Mouse (Mus musculus) MEL (cell line): ENCODE measurements around the gene Cnot3. TPM values are rescaled to one million over a fixed set of nuclear protein-coding genes. Genes with fewer than 3 reads are reported as not detected.

ENCODE experiments used
- DNase-seq: peaks from one replicate; pipeline ENCODE4 v3.0.0; 2011; ENCODE audit warnings: low read depth, low spot score
- H3K27ac ChIP-seq: 2 replicates; pipeline ENCODE4 v1.5.1; 2012; ENCODE audit warnings: low read depth, mild to moderate bottlenecking, control low read depth, low read length, moderate library complexity; ENCODE audit not compliant: control insufficient read depth
- H3K27me3 ChIP-seq, 2 experiments: fragments of 150-350 bp in 1 of 2; sonication (generic) in 1 of 2; 2 replicates each; pipeline ENCODE4 v1.6.1; 2012; ENCODE audit warnings: low read length in 2 of 2, mild to moderate bottlenecking in 2 of 2, improper control_type of control experiment in 1 of 2, moderate library complexity in 1 of 2; ENCODE audit not compliant: insufficient read depth in 2 of 2, control insufficient read depth in 1 of 2
- H3K36me3 ChIP-seq, 2 experiments: 2 replicates each; pipeline ENCODE4 v1.6.1; 2012 to 2014; ENCODE audit warnings: low read length in 2 of 2, improper control_type of control experiment in 1 of 2, inconsistent platforms in 1 of 2, mild to moderate bottlenecking in 1 of 2; ENCODE audit not compliant: insufficient read depth in 2 of 2, control insufficient read depth in 1 of 2
- H3K4me1 ChIP-seq, 2 experiments: fragments of 150-350 bp in 1 of 2; sonication (generic) in 1 of 2; 2 replicates each; pipeline ENCODE4 v1.6.1; 2012; ENCODE audit warnings: low read length in 2 of 2, improper control_type of control experiment in 1 of 2, mild to moderate bottlenecking in 1 of 2; ENCODE audit not compliant: insufficient read depth in 2 of 2, control insufficient read depth in 1 of 2
- H3K4me3 ChIP-seq, 2 experiments: fragments of 150-350 bp in 1 of 2; sonication (generic) in 1 of 2; 2 replicates each; pipeline ENCODE4 v1.5.1; 2012; ENCODE audit warnings: low read depth in 2 of 2, low read length in 2 of 2, mild to moderate bottlenecking in 2 of 2, moderate library complexity in 2 of 2, control low read depth in 1 of 2, improper control_type of control experiment in 1 of 2; ENCODE audit not compliant: control insufficient read depth in 1 of 2, insufficient read depth in 1 of 2
- H3K79me2 ChIP-seq: 2 replicates; pipeline ENCODE4 v1.6.1; 2012; ENCODE audit warnings: mild to moderate bottlenecking, low read length, moderate library complexity; ENCODE audit not compliant: control insufficient read depth, poor library complexity, insufficient read depth
- H3K9ac ChIP-seq: 2 replicates; pipeline ENCODE4 v1.6.1; 2012; ENCODE audit warnings: low read depth, mild to moderate bottlenecking, control low read depth, low read length, moderate library complexity; ENCODE audit not compliant: control insufficient read depth, poor library complexity, severe bottlenecking
- H3K9me3 ChIP-seq: fragments of 150-350 bp; sonication (generic); replicated peaks from 2 replicates; pipeline ENCODE4 v1.6.1; 2012; ENCODE audit warnings: mild to moderate bottlenecking, low read length, improper control_type of control experiment, moderate library complexity; ENCODE audit not compliant: insufficient read depth
- BHLHE40 ChIP-seq: IDR thresholded peaks from 2 replicates; pipeline ENCODE4 v1.6.1; 2012; ENCODE audit warnings: low read depth, mild to moderate bottlenecking, inconsistent platforms, low read length, improper control_type of control experiment, borderline replicate concordance
- CHD2 ChIP-seq: IDR thresholded peaks from 2 replicates; pipeline ENCODE4 v1.6.1; 2011; ENCODE audit warnings: low read length, improper control_type of control experiment
- ELF1 ChIP-seq: IDR thresholded peaks from 2 replicates; pipeline ENCODE4 v1.6.1; 2014; ENCODE audit warnings: low read depth, mild to moderate bottlenecking, inconsistent platforms, low read length, improper control_type of control experiment, moderate library complexity
- EP300 ChIP-seq, 2 experiments: IDR thresholded peaks; 2 replicates each; pipeline ENCODE4 v1.6.1; 2011; ENCODE audit warnings: improper control_type of control experiment in 2 of 2, low read length in 2 of 2, low read depth in 1 of 2, mild to moderate bottlenecking in 1 of 2
- ETS1 ChIP-seq: IDR thresholded peaks from 2 replicates; pipeline ENCODE4 v1.6.1; 2012; ENCODE audit warnings: low read depth, mild to moderate bottlenecking, inconsistent platforms, low read length, improper control_type of control experiment, moderate library complexity
- GABPA ChIP-seq: IDR thresholded peaks from 2 replicates; pipeline ENCODE4 v1.6.1; 2012; ENCODE audit warnings: low read depth, mild to moderate bottlenecking, inconsistent platforms, low read length, improper control_type of control experiment, moderate library complexity
- GATA1 ChIP-seq: IDR thresholded peaks from 2 replicates; pipeline ENCODE4 v1.6.1; 2011; ENCODE audit warnings: low read depth, low read length, improper control_type of control experiment
- HCFC1 ChIP-seq: IDR thresholded peaks from 2 replicates; pipeline ENCODE4 v1.6.1; 2012; ENCODE audit warnings: low read depth, mild to moderate bottlenecking, inconsistent platforms, low read length, improper control_type of control experiment, moderate library complexity
- JUND ChIP-seq: IDR thresholded peaks from 2 replicates; pipeline ENCODE4 v1.6.1; 2011; ENCODE audit warnings: low read depth, mild to moderate bottlenecking, improper control_type of control experiment, low read length
- KAT2A ChIP-seq: conservative IDR thresholded peaks from 2 replicates; pipeline ENCODE4 v1.6.1; 2012; ENCODE audit warnings: low read depth, low read length, improper control_type of control experiment, inconsistent platforms
- MAFK ChIP-seq: IDR thresholded peaks from 2 replicates; pipeline ENCODE4 v1.6.1; 2011; ENCODE audit warnings: low read depth, mild to moderate bottlenecking, low read length, improper control_type of control experiment, borderline replicate concordance
- MAX ChIP-seq: IDR thresholded peaks from 2 replicates; pipeline ENCODE4 v1.6.1; 2011; ENCODE audit warnings: low read length, improper control_type of control experiment
- MAZ ChIP-seq: IDR thresholded peaks from 2 replicates; pipeline ENCODE4 v1.6.1; 2012; ENCODE audit warnings: low read depth, mild to moderate bottlenecking, inconsistent platforms, low read length, improper control_type of control experiment
- MEF2A ChIP-seq: IDR thresholded peaks from 2 replicates; pipeline ENCODE4 v1.6.1; 2014; ENCODE audit warnings: low read depth, mild to moderate bottlenecking, inconsistent platforms, low read length, improper control_type of control experiment; ENCODE audit not compliant: poor library complexity, insufficient replicate concordance, severe bottlenecking; ENCODE audit errors: extremely low read depth
- MYB ChIP-seq: IDR thresholded peaks from 2 replicates; pipeline ENCODE4 v1.6.1; 2011; ENCODE audit warnings: mild to moderate bottlenecking, low read depth, low read length, improper control_type of control experiment
- NRF1 ChIP-seq: IDR thresholded peaks from 2 replicates; pipeline ENCODE4 v1.6.1; 2014; ENCODE audit warnings: low read depth, mild to moderate bottlenecking, inconsistent platforms, low read length, improper control_type of control experiment, moderate library complexity; ENCODE audit not compliant: poor library complexity, insufficient read depth, severe bottlenecking
- POLR2AphosphoS2 ChIP-seq: IDR thresholded peaks from 2 replicates; pipeline ENCODE4 v1.6.1; 2011; ENCODE audit warnings: low read length, improper control_type of control experiment
- POLR2AphosphoS5 ChIP-seq: IDR thresholded peaks from 2 replicates; pipeline ENCODE4 v1.6.1; 2012; ENCODE audit warnings: low read depth, borderline replicate concordance, mild to moderate bottlenecking, inconsistent platforms, low read length, moderate library complexity, mixed read lengths
- RAD21 ChIP-seq: IDR thresholded peaks from 2 replicates; pipeline ENCODE4 v1.6.1; 2011; ENCODE audit warnings: mild to moderate bottlenecking, low read depth, low read length, improper control_type of control experiment
- RCOR1 ChIP-seq: IDR thresholded peaks from 2 replicates; pipeline ENCODE4 v1.6.1; 2012; ENCODE audit warnings: low read depth, mild to moderate bottlenecking, inconsistent platforms, low read length, improper control_type of control experiment
- SIN3A ChIP-seq: IDR thresholded peaks from 2 replicates; pipeline ENCODE4 v1.6.1; 2012; ENCODE audit warnings: low read length, improper control_type of control experiment, inconsistent platforms
- SMC3 ChIP-seq: IDR thresholded peaks from 2 replicates; pipeline ENCODE4 v1.6.1; 2011; ENCODE audit warnings: low read depth, low read length, improper control_type of control experiment
- TAL1 ChIP-seq: IDR thresholded peaks from 2 replicates; pipeline ENCODE4 v1.6.1; 2012; ENCODE audit warnings: mild to moderate bottlenecking, inconsistent platforms, low read length, moderate library complexity, mixed read lengths
- TBP ChIP-seq: IDR thresholded peaks from 2 replicates; pipeline ENCODE4 v1.8.0; 2011; ENCODE audit warnings: low read depth, low read length, improper control_type of control experiment
- TCF12 ChIP-seq: IDR thresholded peaks from 2 replicates; pipeline ENCODE4 v1.6.1; 2014; ENCODE audit warnings: low read depth, mild to moderate bottlenecking, inconsistent platforms, low read length, improper control_type of control experiment, moderate library complexity
- USF1 ChIP-seq: IDR thresholded peaks from 2 replicates; pipeline ENCODE4 v1.6.1; 2014; ENCODE audit warnings: low read depth, mild to moderate bottlenecking, inconsistent platforms, low read length, improper control_type of control experiment, moderate library complexity
- USF2 ChIP-seq, 2 experiments: IDR thresholded peaks; 2 replicates each; pipeline ENCODE4 v1.6.1; 2011 to 2012; ENCODE audit warnings: improper control_type of control experiment in 2 of 2, low read length in 2 of 2, borderline replicate concordance in 1 of 2, inconsistent platforms in 1 of 2, low read depth in 1 of 2, mild to moderate bottlenecking in 1 of 2; ENCODE audit not compliant: insufficient read depth in 1 of 2
- ZC3H11A ChIP-seq: IDR thresholded peaks from 2 replicates; pipeline ENCODE4 v1.6.1; 2012; ENCODE audit warnings: low read depth, mild to moderate bottlenecking, inconsistent platforms, low read length, improper control_type of control experiment
- ZKSCAN1 ChIP-seq: IDR thresholded peaks from 2 replicates; pipeline ENCODE4 v1.6.1; 2012; ENCODE audit warnings: low read depth, mild to moderate bottlenecking, inconsistent platforms, low read length, improper control_type of control experiment, moderate library complexity
- ZMIZ1 ChIP-seq: IDR thresholded peaks from 2 replicates; pipeline ENCODE4 v1.6.1; 2012; ENCODE audit warnings: low read depth, mild to moderate bottlenecking, inconsistent platforms, low read length, improper control_type of control experiment, moderate library complexity
- ZNF384 ChIP-seq: IDR thresholded peaks from 2 replicates; pipeline ENCODE4 v1.6.1; 2012; ENCODE audit warnings: low read depth, mild to moderate bottlenecking, inconsistent platforms, low read length, improper control_type of control experiment
- polyA plus RNA-seq, 2 experiments: library from polyadenylated mRNA; stranded (reverse) in 1 of 2; unstranded in 1 of 2; fragments of >175 nt in 1 of 2; fragments of >200 nt in 1 of 2; gene quantifications; 2 replicates each; pipeline versions ENCODE4 v1.2.1 to v1.2.4; 2012; ENCODE audit warnings: low replicate concordance in 2 of 2, low read depth in 1 of 2; ENCODE audit not compliant: insufficient read length in 2 of 2, insufficient read depth in 1 of 2, missing spikeins in 1 of 2
- total RNA-seq: library from RNA; depleted of rRNA; stranded (reverse); fragments of 300-350 nt; gene quantifications from 2 replicates; pipeline ENCODE4 v1.2.3, GENCODE M21; 2012

The Cnot3 gene
- total and polyA plus RNA-seq, 3 experiments, result 17.4 to 118 (median 86.6) TPM

GRCm38 (mm10) chr7:3692382-3692986 lies 47.4 kb downstream of the Cnot3 start, which contains the start of gene Tsen34 (continued):
- TF ChIP-seq USF2 (IDR thresholded peaks at IDR 0.05; ENCODE audit: borderline replicate concordance in 1 of 2, insufficient read depth in 1 of 2, low read depth in 1 of 2, low read length in 2 of 2), result no peak
- TF ChIP-seq ETS1, result no peak

GRCm38 (mm10) chr7:3692987-3693808 lies 48.1 kb downstream of the Cnot3 start, which contains the start of gene Mboat7:
TSS of gene Mboat7 (minus strand) at chr7:3693523.
- peak within 1 kb of the TSS; percentile 73 to 79 for H3K4me3 ChIP-seq
- no peaks in the 10 kb centered on the region for H3K9me3 ChIP-seq
- H3K9ac ChIP-seq, result peak within 1 kb of the TSS; percentile 84
- peak; percentile 98 for DNase-seq
- no peaks in the 10 kb centered on the region for H3K27me3 ChIP-seq
- H3K36me3 ChIP-seq, result peaks cover 0 to 7% of the 10 kb centered on the region in 2 experiments; a peak in 3 of 4 replicates
- peaks cover 4 to 17% of the 10 kb centered on the region in 2 experiments; a peak in 3 of 4 replicates for H3K4me1 ChIP-seq
- peak within 1 kb of the TSS; percentile 92 for H3K27ac ChIP-seq
- peaks cover 7% of the 10 kb centered on the region; the same call in 1 of the 2 replicates for H3K79me2 ChIP-seq
- TF ChIP-seq CHD2 (no peak), TBP (0 out of 2 replicates have a peak, but pooled peaks have one; percentile 32), SMC3 (no peak), MAFK (no peak), MAZ (no peak), POLR2AphosphoS5 (no peak), EP300 (IDR thresholded peaks at IDR 0.05; ENCODE audit: low read depth in 1 of 2, low read length in 2 of 2) (no peak), RCOR1 (no peak), MYB (no peak), TCF12 (no peak), ZMIZ1 (peak; percentile 76; the same call in 1 of the 2 replicates), JUND (no peak), GABPA (no peak), USF1 (no peak), RAD21 (no peak), NRF1 (no peak), ZKSCAN1 (no peak), TAL1 (no peak), SIN3A (peak; percentile 41; the same call in 1 of the 2 replicates), POLR2AphosphoS2 (peak; percentile 22; the same call in 1 of the 2 replicates), ZNF384 (0 out of 2 replicates have a peak, but pooled peaks have one; percentile 5), HCFC1 (peak; percentile 61), KAT2A (no peak; the same call in none of the 2 replicates), USF2 (IDR thresholded peaks at IDR 0.05; ENCODE audit: borderline replicate concordance in 1 of 2, insufficient read depth in 1 of 2, low read depth in 1 of 2, low read length in 2 of 2) (no peak), ZC3H11A (no peak), ELF1 (peak; percentile 56), GATA1 (no peak), BHLHE40 (no peak), ETS1 (no peak), MEF2A (no peak), MAX (peak; percentile 61)
